Mouse (Mus musculus) kidney, embryonic 15.5 days (tissue): ENCODE results near the gene Kat2b. TPM values are rescaled to one million over a fixed set of nuclear protein-coding genes. Genes with fewer than 3 reads are reported as not detected.
A peak's percentile ranks its signal among the peaks of the same experiment; 100 is the strongest.
"Not testable (repeated sequence)": the region's sequence is repeated elsewhere in the genome, so short reads cannot be mapped to it uniquely, and the experiment has no call there.

Source experiments
- ATAC-seq: fragments of 200-750 bp; cut with Nextera tagmentation; replicated peaks from 2 replicates; pipeline ENCODE4 v1.8.0; 2017; ENCODE audit warnings: moderate TSS enrichment; ENCODE audit not compliant: low FRiP score
- H3K27ac ChIP-seq: fragments of 300-500 bp; sonication (generic); 2 replicates; pipeline ENCODE4 v1.5.1; 2015; ENCODE audit warnings: mild to moderate bottlenecking, inconsistent platforms
- H3K27me3 ChIP-seq: fragments of 300-500 bp; sonication (generic); 2 replicates; pipeline ENCODE4 v1.6.1; 2015; ENCODE audit warnings: inconsistent platforms
- H3K36me3 ChIP-seq: fragments of 300-500 bp; sonication (generic); 2 replicates; pipeline ENCODE4 v1.6.1; 2015; ENCODE audit warnings: inconsistent platforms
- H3K4me1 ChIP-seq: fragments of 300-500 bp; sonication (generic); 2 replicates; pipeline ENCODE4 v1.6.1; 2015; ENCODE audit warnings: inconsistent platforms
- H3K4me2 ChIP-seq: fragments of 300-500 bp; sonication (generic); 2 replicates; pipeline ENCODE4 v1.6.1; 2015; ENCODE audit warnings: moderate library complexity, mild to moderate bottlenecking, inconsistent platforms
- H3K4me3 ChIP-seq: fragments of 300-500 bp; sonication (generic); replicated peaks from 2 replicates; pipeline ENCODE4 v1.5.1; 2015; ENCODE audit warnings: mild to moderate bottlenecking, inconsistent platforms
- H3K9ac ChIP-seq: fragments of 300-500 bp; sonication (generic); 2 replicates; pipeline ENCODE4 v1.6.1; 2015; ENCODE audit warnings: mild to moderate bottlenecking, inconsistent platforms
- H3K9me3 ChIP-seq: fragments of 300-500 bp; sonication (generic); replicated peaks from 2 replicates; pipeline ENCODE4 v1.6.1; 2016; ENCODE audit warnings: inconsistent platforms
- WGBS: fragments of 180-500 bp; shearing (Covaris S2); methylation state at CpG from one replicate; pipeline ENCODE4 v1.1.7; 2015; ENCODE audit warnings: mixed read lengths; 5-methylcytosine and 5-hydroxymethylcytosine counted together
- polyA plus RNA-seq: library from polyadenylated mRNA; unstranded; fragments of >200 nt; fragmentation: Nextera tagmentation; extraction: Ambion mirVana; gene quantifications from 2 replicates; pipeline ENCODE4 v1.2.1, GENCODE M21; 2015

Kat2b gene
- polyA plus RNA-seq, 1 experiment from 2014 or later: 3.8 TPM

- no peak overlapping the region for H3K27ac ChIP-seq
Observed at GRCm38 (mm10) chr17:53588097-53588855, 21.6 kb downstream of the Kat2b start.

GRCm38 (mm10) chr17:53590110-53590509 is 23.4 kb downstream of the Kat2b start:
- H3K9me3 ChIP-seq: no peaks in the 10 kb centered on the region
- no peak overlapping the region for H3K4me3 ChIP-seq
- ATAC-seq: no peak
- no peaks in the 10 kb centered on the region for H3K27me3 ChIP-seq
- no peaks in the 10 kb centered on the region for H3K36me3 ChIP-seq
- peaks cover 15% of the 10 kb centered on the region for H3K4me1 ChIP-seq
- H3K9ac ChIP-seq: no peak overlapping the region
- 83% methylated on average over 6 of the region's 6 CpGs for WGBS
- no peak overlapping the region for H3K4me2 ChIP-seq
- no peak overlapping the region for H3K27ac ChIP-seq

More at GRCm38 (mm10) chr17:53588097-53588855, 21.6 kb downstream of the Kat2b start:
- Histone ChIP-seq H3K9ac (no peak overlapping the region), H3K4me3 (no peak overlapping the region), H3K9me3 (no peaks in the 10 kb centered on the region), H3K27me3 (no peaks in the 10 kb centered on the region), H3K4me2 (no peak overlapping the region), H3K36me3 (no peaks in the 10 kb centered on the region), H3K4me1 (peaks cover 12% of the 10 kb centered on the region)
- no peak for ATAC-seq
- 72% methylated on average over 9 of the region's 9 CpGs for WGBS

- Histone ChIP-seq H3K9me3 (no peaks in the 10 kb centered on the region), H3K36me3 (no peaks in the 10 kb centered on the region), H3K4me1 (peaks cover 13% of the 10 kb centered on the region), H3K9ac (no peak overlapping the region), H3K4me2 (no peak overlapping the region), H3K27ac (no peak overlapping the region), H3K4me3 (no peak overlapping the region), H3K27me3 (no peaks in the 10 kb centered on the region)
- no peak for ATAC-seq
- 90% methylated on average over 5 of the region's 5 CpGs for WGBS
Observed at GRCm38 (mm10) chr17:53591910-53592309, 25.2 kb downstream of the Kat2b start.

GRCm38 (mm10) chr17:53594590-53594989 is 27.9 kb downstream of the Kat2b start:
- no peak overlapping the region for H3K27ac ChIP-seq
- H3K4me1 ChIP-seq: 0 out of 2 replicates have a peak, but pooled peaks cover 3% of the 10 kb centered on the region
- no peak overlapping the region for H3K4me2 ChIP-seq
- H3K36me3 ChIP-seq: no peaks in the 10 kb centered on the region
- no peak for ATAC-seq
- no peak overlapping the region for H3K4me3 ChIP-seq
- no peak overlapping the region for H3K9ac ChIP-seq
- H3K27me3 ChIP-seq: no peaks in the 10 kb centered on the region
- WGBS: 76% methylated on average over 4 of the region's 4 CpGs
- H3K9me3 ChIP-seq: no peaks in the 10 kb centered on the region

- 82% methylated on average over 8 of the region's 8 CpGs for WGBS
Observed at GRCm38 (mm10) chr17:53595527-53595926, 28.9 kb downstream of the Kat2b start.

GRCm38 (mm10) chr17:53596314-53596882 is 29.7 kb downstream of the Kat2b start:
- H3K27me3 ChIP-seq: no peaks in the 10 kb centered on the region
- H3K36me3 ChIP-seq: no peaks in the 10 kb centered on the region
- no peak overlapping the region for H3K4me2 ChIP-seq
- 0 out of 2 replicates have a peak, but pooled peaks cover 3% of the 10 kb centered on the region for H3K4me1 ChIP-seq
- no peak for ATAC-seq
- H3K9me3 ChIP-seq: no peaks in the 10 kb centered on the region
- H3K27ac ChIP-seq: no peak overlapping the region
- 35% methylated on average over 3 of the region's 3 CpGs for WGBS
- H3K9ac ChIP-seq: no peak overlapping the region
- no peak overlapping the region for H3K4me3 ChIP-seq

More at GRCm38 (mm10) chr17:53595527-53595926, 28.9 kb downstream of the Kat2b start:
- Histone ChIP-seq H3K36me3 (no peaks in the 10 kb centered on the region), H3K4me3 (no peak overlapping the region), H3K4me2 (no peak overlapping the region), H3K27ac (no peak overlapping the region), H3K27me3 (no peaks in the 10 kb centered on the region), H3K9ac (no peak overlapping the region), H3K4me1 (0 out of 2 replicates have a peak, but pooled peaks cover 3% of the 10 kb centered on the region), H3K9me3 (no peaks in the 10 kb centered on the region)
- ATAC-seq: no peak

- no peak overlapping the region for H3K4me3 ChIP-seq
- no peaks in the 10 kb centered on the region for H3K9me3 ChIP-seq
- H3K9ac ChIP-seq: no peak overlapping the region
- no peaks in the 10 kb centered on the region for H3K36me3 ChIP-seq
- peak; percentile 74 for ATAC-seq
- H3K4me1 ChIP-seq: 0 out of 2 replicates have a peak, but pooled peaks cover 3% of the 10 kb centered on the region
- H3K27ac ChIP-seq: no peak overlapping the region
- H3K27me3 ChIP-seq: no peaks in the 10 kb centered on the region
- no peak overlapping the region for H3K4me2 ChIP-seq
- 67% methylated on average over 11 of the region's 11 CpGs for WGBS
Observed at GRCm38 (mm10) chr17:53596941-53597790, 30.5 kb downstream of the Kat2b start.

GRCm38 (mm10) chr17:53598571-53598970 is 31.9 kb downstream of the Kat2b start:
- no peaks in the 10 kb centered on the region for H3K9me3 ChIP-seq
- H3K27ac ChIP-seq: no peak overlapping the region
- H3K9ac ChIP-seq: no peak overlapping the region
- no peak overlapping the region for H3K4me3 ChIP-seq
- H3K36me3 ChIP-seq: no peaks in the 10 kb centered on the region
- H3K27me3 ChIP-seq: no peaks in the 10 kb centered on the region
- no peak overlapping the region for H3K4me2 ChIP-seq
- H3K4me1 ChIP-seq: 0 out of 2 replicates have a peak, but pooled peaks cover 3% of the 10 kb centered on the region
- WGBS: 94% methylated on average over 4 of the region's 4 CpGs
- ATAC-seq: no peak

- not testable (repeated sequence) for H3K9ac ChIP-seq, H3K36me3 ChIP-seq, H3K9me3 ChIP-seq, ATAC-seq, H3K4me2 ChIP-seq, H3K4me3 ChIP-seq, H3K27me3 ChIP-seq, H3K4me1 ChIP-seq, H3K27ac ChIP-seq
- WGBS: no CpG with 5 or more reads among the region's 7 CpGs
Observed at GRCm38 (mm10) chr17:53603236-53603635, 36.6 kb downstream of the Kat2b start.

GRCm38 (mm10) chr17:53606082-53606481 is 39.4 kb downstream of the Kat2b start:
- H3K27me3 ChIP-seq, H3K9me3 ChIP-seq, H3K36me3 ChIP-seq, H3K4me2 ChIP-seq, H3K4me3 ChIP-seq, H3K4me1 ChIP-seq, H3K27ac ChIP-seq, H3K9ac ChIP-seq, ATAC-seq: not testable (repeated sequence)
- no CpG with 5 or more reads among the region's 7 CpGs for WGBS

GRCm38 (mm10) chr17:53608924-53609323 is 42.3 kb downstream of the Kat2b start:
- not testable (repeated sequence) for ATAC-seq, H3K27me3 ChIP-seq
- WGBS: no CpG with 5 or more reads among the region's 7 CpGs

More at GRCm38 (mm10) chr17:53608924-53609323, 42.3 kb downstream of the Kat2b start:
- H3K4me1 ChIP-seq, H3K9ac ChIP-seq, H3K27ac ChIP-seq, H3K9me3 ChIP-seq, H3K4me2 ChIP-seq, H3K4me3 ChIP-seq, H3K36me3 ChIP-seq: not testable (repeated sequence)
